Mouse (Mus musculus) bone marrow macrophage, adult 2 months (primary cell): Measurements from ENCODE around the gene Wdr43. TPM values are rescaled to one million over a fixed set of nuclear protein-coding genes. Genes with fewer than 3 reads are reported as not detected.
"Not testable (repeated sequence)": the region's sequence is repeated elsewhere in the genome, so short reads cannot be mapped to it uniquely, and the experiment has no call there.

Source experiments
- H3K27ac ChIP-seq: 2 replicates; pipeline ENCODE4 v1.5.1; 2012; ENCODE audit warnings: low read depth, low read length; ENCODE audit not compliant: insufficient read depth
- H3K4me1 ChIP-seq: 2 replicates; pipeline ENCODE4 v1.6.1; 2012; ENCODE audit warnings: low read length; ENCODE audit not compliant: control insufficient read depth, insufficient read depth
- H3K4me3 ChIP-seq: 2 replicates; pipeline ENCODE4 v1.5.1; 2012; ENCODE audit warnings: mild to moderate bottlenecking, low read length, moderate library complexity; ENCODE audit not compliant: insufficient read depth
- CTCF ChIP-seq: IDR thresholded peaks from 2 replicates; pipeline ENCODE4 v1.5.1; 2012; ENCODE audit warnings: low read depth, mild to moderate bottlenecking, low read length, moderate library complexity
- POLR2A ChIP-seq: IDR thresholded peaks from 2 replicates; pipeline ENCODE4 v1.6.1; 2012; ENCODE audit warnings: mild to moderate bottlenecking, low read depth, low read length, borderline replicate concordance
- polyA plus RNA-seq: library from polyadenylated mRNA; stranded (reverse); fragments of >200 nt; gene quantifications from 2 replicates; pipeline ENCODE4 v1.2.4, GENCODE M21; 2012; ENCODE audit not compliant: missing spikeins, insufficient read depth, insufficient read length

Wdr43 gene
- polyA plus RNA-seq, 1 experiment: 29.9 TPM

DNA sequence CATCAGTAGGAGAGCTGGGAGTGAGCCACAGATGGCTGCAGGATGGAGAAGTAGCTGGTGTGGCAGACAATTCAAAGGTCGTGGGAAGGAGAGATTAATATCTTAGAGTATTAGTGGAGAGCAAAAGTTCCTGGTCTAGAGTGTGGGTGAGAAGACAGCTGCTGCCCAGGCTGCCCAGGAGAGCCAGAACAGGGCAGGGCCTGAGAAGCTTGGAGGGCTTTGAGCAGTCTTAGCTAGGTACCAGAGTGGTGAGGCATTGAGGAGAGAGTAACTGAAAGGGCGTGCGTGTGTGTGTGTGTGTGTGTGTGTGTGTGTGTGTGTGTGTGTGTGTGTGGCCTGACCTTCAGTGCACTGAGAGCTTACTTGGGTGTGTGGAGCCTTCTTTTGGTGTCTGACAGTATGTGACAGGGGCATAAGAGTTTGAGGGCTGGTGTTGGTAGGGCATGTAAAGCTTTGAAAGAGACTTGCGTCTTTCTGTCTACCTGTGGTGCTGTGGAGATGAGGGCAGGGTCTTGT, 22.1 kb downstream of the Wdr43 start:
- no peak overlapping the region for H3K27ac ChIP-seq
- no peak overlapping the region for H3K4me3 ChIP-seq
- TF ChIP-seq POLR2A (no peak), CTCF (no peak)
- no peaks in the 10 kb centered on the region for H3K4me1 ChIP-seq

DNA sequence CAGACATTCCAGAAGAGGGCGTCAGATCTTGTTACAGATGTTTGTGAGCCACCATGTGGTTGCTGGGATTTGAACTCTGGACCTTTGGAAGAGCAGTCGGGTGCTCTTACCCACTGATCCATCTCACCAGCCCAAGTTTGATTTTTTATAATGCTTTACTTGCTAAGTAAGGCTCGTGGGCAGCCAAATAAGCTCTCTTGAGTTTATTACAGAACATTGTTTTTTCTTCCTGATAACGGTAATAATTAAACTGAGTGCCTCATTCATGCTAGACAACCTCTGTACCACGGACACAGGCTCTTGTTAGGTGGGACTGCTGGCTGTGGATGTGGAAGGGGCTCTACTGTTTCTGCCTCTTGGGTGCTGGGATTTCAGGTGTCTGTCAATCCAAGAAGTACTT, 23.4 kb downstream of the Wdr43 start:
- not testable (repeated sequence) for H3K27ac ChIP-seq, H3K4me1 ChIP-seq, H3K4me3 ChIP-seq

DNA sequence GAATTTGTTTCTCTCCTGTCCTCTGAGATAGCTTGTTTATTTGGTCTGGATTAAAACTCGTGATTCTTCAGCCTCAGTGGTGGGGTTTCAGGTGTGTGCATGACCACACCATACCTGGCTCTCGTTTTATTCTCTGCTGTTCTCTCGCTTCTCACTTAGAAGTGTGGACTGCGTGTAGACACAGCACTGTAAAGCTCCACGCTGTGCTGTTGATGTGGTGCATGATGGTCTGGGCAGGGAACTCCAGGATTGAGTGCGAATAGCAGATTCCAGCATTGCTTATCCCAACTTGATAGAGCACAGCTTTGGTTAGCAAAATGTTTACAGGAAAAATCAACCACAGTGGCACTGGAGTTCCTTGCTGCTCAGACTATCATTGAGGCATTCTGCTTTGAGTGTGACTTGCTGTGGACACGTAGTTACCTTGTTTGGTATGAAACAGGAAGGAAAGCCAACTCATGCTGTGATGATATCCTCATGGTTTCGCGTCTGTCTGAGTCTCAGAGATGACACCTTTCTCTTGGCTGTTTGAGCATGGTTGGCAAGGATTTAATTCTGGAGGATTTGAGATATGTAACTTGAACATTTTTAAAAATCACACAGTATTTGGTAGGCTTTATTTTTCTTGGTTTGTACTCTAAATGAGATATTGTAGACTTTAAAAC, 24.9 kb downstream of the Wdr43 start:
- TF ChIP-seq CTCF (no peak), POLR2A (no peak)
- Histone ChIP-seq H3K4me3 (no peak overlapping the region), H3K4me1 (no peaks in the 10 kb centered on the region), H3K27ac (no peak overlapping the region)

DNA sequence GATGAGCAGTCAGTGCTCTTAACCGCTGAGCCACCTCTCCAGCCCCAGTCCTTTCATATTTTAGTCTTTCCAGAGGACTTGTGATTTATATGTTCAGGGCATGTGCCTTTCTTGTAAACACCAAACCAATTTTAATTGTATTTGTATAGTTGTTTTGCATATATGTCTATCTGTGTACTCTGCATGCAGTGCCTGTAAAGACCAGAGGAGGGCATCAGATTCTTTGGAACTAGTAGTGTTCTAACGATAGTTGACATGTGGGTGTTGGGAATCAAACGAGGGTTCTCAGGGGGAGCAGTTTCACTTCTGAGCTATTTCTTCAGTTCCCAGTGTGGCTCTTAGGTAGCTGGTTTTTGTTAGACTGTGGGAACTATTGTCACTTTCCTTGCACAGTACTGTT, 26.5 kb downstream of the Wdr43 start:
- Histone ChIP-seq H3K4me3 (no peak overlapping the region), H3K27ac (no peak overlapping the region), H3K4me1 (no peaks in the 10 kb centered on the region)
- TF ChIP-seq POLR2A: no peak
- no peak for TF ChIP-seq CTCF

DNA sequence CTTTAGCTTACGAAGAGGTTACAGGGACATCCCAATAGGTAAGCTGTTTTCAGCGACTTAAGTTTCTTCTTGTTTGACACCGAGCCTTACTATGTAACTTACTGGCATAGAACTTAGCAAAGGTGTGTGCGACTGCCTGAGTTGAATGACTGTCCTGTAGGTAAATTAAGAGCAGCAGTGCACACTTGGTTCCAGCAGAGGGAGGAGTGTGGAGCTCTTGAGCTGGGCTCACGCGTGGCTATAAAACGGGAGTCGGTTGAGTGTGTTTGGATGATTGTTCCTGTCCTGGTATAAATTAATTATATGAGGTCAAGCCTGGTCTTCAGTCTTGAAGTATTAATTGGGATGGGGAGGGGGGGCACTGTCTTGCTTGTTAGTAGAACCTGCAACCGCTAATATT, 34.3 kb downstream of the Wdr43 start:
- Histone ChIP-seq H3K4me1 (no peaks in the 10 kb centered on the region), H3K27ac (no peak overlapping the region), H3K4me3 (no peak overlapping the region)
- no peak for TF ChIP-seq CTCF
- TF ChIP-seq POLR2A: no peak

DNA sequence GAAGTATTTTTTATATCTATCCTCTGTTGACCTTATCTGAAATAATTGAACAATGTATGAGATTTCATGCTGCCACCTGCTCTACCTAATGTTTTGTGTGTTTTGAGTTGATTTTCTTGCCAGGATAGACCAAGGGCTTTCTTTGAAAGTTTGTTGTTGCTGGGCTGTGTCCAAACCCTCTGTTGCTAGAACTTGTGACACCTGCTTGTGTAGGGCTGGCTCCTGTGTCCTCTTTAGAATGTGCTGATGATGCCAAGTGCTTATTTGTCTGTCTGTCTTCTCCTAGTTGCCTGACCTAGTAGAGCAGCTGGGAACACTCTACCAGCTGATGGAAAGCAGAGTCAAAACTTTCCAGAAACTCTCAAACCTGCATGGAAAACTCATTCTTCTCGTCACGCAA, 36.8 kb downstream of the Wdr43 start:
- H3K27ac ChIP-seq: no peak overlapping the region
- H3K4me3 ChIP-seq: no peak overlapping the region
- no peaks in the 10 kb centered on the region for H3K4me1 ChIP-seq
- TF ChIP-seq CTCF: no peak
- TF ChIP-seq POLR2A: no peak

DNA sequence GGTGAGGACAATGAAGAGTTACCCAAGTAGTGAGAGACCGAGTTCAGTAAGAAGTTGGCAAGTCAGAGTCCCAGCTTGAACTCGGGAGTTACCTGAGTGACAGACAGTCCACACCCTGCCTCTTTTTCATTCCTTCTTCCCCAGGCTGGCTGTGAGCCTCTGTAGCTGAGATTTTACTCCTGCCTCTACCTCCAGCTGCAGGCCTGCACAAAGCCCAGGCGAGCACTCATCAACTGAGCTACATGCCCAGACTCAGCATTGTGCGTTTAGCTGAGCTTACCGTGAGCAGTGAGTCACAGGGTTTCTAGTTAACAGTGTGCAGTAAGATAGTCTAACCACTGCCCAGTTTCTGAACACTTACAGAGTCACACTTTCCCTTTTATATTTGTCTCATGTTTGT, 37.2 kb downstream of the Wdr43 start:
- no peak overlapping the region for H3K27ac ChIP-seq
- H3K4me1 ChIP-seq: no peaks in the 10 kb centered on the region
- H3K4me3 ChIP-seq: no peak overlapping the region
- TF ChIP-seq POLR2A: no peak
- TF ChIP-seq CTCF: no peak

DNA sequence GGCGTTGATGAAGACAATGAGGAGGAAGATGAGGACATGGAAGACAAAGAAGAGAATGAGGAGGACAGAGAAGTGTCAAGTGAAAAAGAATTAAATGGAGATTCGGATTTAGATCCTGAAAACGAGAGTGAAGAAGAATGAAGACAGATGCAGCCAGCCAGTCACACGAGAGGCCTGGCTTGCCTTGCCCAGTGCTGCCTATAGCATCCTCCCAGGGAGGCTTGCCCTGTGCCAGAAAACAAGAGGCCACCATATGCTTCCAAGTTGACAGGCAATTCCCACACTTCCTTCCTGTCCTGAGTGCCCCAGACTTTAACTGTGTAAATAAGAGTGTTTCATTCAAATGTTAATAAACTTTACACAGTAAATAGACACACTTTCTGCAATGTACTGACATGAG, 41.8 kb downstream of the Wdr43 start:
- Histone ChIP-seq H3K4me1 (no peaks in the 10 kb centered on the region), H3K4me3 (no peak overlapping the region), H3K27ac (no peak overlapping the region)
- TF ChIP-seq CTCF: no peak
- no peak for TF ChIP-seq POLR2A

DNA sequence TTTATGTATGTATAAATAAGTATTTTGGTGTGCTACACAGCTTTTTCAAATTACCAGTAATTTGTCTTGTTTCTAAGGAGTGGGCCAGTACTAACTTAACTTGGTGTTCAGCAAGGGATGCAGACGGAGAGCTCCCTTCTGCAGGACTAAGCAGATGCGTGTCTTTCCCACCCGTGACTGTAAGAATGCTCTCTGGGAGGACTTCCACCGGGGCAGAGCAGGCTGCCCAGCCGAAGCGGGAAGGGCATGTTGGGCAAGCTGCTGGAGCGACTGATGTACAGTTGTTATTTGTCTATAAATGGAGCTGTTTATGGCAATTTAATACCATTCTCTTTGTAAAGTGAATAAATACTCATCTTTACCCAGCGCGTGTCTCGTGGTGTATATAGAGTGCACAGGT, 43.0 kb downstream of the Wdr43 start:
- Histone ChIP-seq H3K4me1 (no peaks in the 10 kb centered on the region), H3K4me3 (no peak overlapping the region), H3K27ac (no peak overlapping the region)
- TF ChIP-seq POLR2A: no peak
- TF ChIP-seq CTCF: no peak

DNA sequence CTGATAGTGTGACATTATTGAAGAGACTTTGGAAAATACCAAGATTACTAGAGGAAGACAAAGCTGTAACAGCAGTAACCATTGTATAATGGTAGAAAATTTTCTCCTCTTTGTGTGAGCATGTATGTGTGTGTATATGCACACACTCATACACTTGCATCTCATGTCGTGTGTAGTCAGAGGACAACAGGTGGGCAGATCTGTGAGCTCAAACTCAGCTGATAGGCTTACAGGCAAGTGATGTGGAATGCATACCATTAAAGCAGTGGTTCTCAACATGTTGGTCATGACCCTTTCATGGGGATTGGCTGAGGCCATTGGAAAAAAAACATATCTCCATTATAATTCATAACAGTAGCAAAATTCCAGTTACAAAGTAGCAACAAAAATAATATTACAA, 44.7 kb downstream of the Wdr43 start:
- H3K4me1 ChIP-seq: peaks cover 3% of the 10 kb centered on the region; the same call in 1 of the 2 replicates
- H3K4me3 ChIP-seq: no peak overlapping the region
- H3K27ac ChIP-seq: no peak overlapping the region
- TF ChIP-seq CTCF: no peak
- no peak for TF ChIP-seq POLR2A

DNA sequence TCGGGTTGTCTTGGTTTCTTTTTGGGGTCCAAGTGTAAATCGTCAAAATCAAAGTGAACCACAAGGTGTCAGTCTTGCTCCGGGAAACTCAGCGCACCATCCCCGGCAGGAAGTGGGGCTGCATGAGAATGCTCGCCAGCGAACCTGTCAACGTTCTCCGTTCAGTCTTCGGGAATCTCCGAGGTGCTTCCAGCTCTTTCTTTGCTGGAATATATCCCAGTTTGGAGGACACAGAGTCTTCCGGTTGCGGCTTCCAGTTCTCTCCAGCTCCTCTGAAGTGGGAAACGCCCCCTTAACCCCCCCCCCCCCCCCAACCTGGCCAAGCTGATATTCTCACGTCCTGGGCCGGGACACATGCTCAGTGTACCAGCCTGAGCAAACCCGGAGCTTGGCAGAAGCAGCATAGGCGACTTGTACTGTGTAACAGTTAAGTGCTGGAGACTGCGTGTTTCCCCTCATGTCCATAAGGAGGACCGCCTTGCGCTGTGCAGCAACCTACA, 47.1 kb downstream of the Wdr43 start:
- TF ChIP-seq CTCF: peak; percentile 68
- TF ChIP-seq POLR2A: no peak
- Histone ChIP-seq H3K4me1 (peaks cover 3% of the 10 kb centered on the region; the same call in 1 of the 2 replicates), H3K4me3 (peak overlapping the region; percentile 50), H3K27ac (no peak overlapping the region)
